Mouse (Mus musculus) induced T-regulatory cell, adult 2 months (primary cell): ENCODE data around the gene Mymx.

Source experiments
- DNase-seq: peaks from one replicate; pipeline ENCODE4 v3.0.0-alpha.2; 2012; ENCODE audit warnings: low read depth

Gene Mymx

GRCm38 (mm10) chr17:45551249-45551796, 50.6 kb downstream of the Mymx start:
- DNase-seq, result peak; percentile 35
